Mouse (Mus musculus): ENCODE data around the gene Slc19a3.
A peak's percentile ranks its signal among the peaks of the same experiment; 100 is the strongest.
"Not testable (repeated sequence)": the region's sequence is repeated elsewhere in the genome, so short reads cannot be mapped to it uniquely, and the experiment has no call there.

Gene Slc19a3

GRCm38 (mm10) chr1:83006218-83007179, 31.7 kb downstream of the Slc19a3 start:
- DNase-seq: no peak

- DNase-seq: not testable (repeated sequence)
Observed at GRCm38 (mm10) chr1:83000306-83000705, 37.9 kb downstream of the Slc19a3 start, which contains the start of gene Gm47959. Gene Gm47959 (plus strand): TSS chr1:83000548.

- no peak for DNase-seq
Observed at GRCm38 (mm10) chr1:82993947-82994346, 44.3 kb downstream of the Slc19a3 start.

GRCm38 (mm10) chr1:82992093-82992492, 46.2 kb downstream of the Slc19a3 start:
- peak; percentile 59 for DNase-seq

GRCm38 (mm10) chr1:82991596-82991995, 46.7 kb downstream of the Slc19a3 start:
- no peak for DNase-seq

- peak; percentile 10 for DNase-seq
Observed at GRCm38 (mm10) chr1:82991062-82991461, 47.2 kb downstream of the Slc19a3 start.

- peak; percentile 71 for DNase-seq
Observed at GRCm38 (mm10) chr1:82987530-82988198, 50.6 kb downstream of the Slc19a3 start.

- no peak for DNase-seq
Observed at GRCm38 (mm10) chr1:82986738-82987137, 51.5 kb downstream of the Slc19a3 start.

GRCm38 (mm10) chr1:82977840-82978239, 60.4 kb downstream of the Slc19a3 start:
- DNase-seq: no peak

GRCm38 (mm10) chr1:82975750-82976149, 62.5 kb downstream of the Slc19a3 start:
- peak; percentile 14 for DNase-seq

GRCm38 (mm10) chr1:82974342-82974741, 63.9 kb downstream of the Slc19a3 start:
- peak; percentile 11 for DNase-seq

- DNase-seq: no peak
Observed at GRCm38 (mm10) chr1:82973901-82974300, 64.3 kb downstream of the Slc19a3 start.

GRCm38 (mm10) chr1:82973244-82973643, 65.0 kb downstream of the Slc19a3 start:
- peak; percentile 17 for DNase-seq

GRCm38 (mm10) chr1:82972046-82972445, 66.2 kb downstream of the Slc19a3 start:
- DNase-seq: peak; percentile 52

GRCm38 (mm10) chr1:82966413-82966812, 71.8 kb downstream of the Slc19a3 start:
- no peak for DNase-seq
